Mouse (Mus musculus) adrenal gland, postnatal 14 days (tissue): ENCODE data around the gene Prr15l. TPM values are rescaled to one million over a fixed set of nuclear protein-coding genes. Genes with fewer than 3 reads are reported as not detected.
A peak's percentile ranks its signal among the peaks of the same experiment; 100 is the strongest.

Experiments
- DNase-seq: peaks from one replicate; pipeline ENCODE4 v3.0.0; 2021; ENCODE audit warnings: mixed read lengths
- total RNA-seq: library from RNA; stranded (reverse); gene quantifications from 2 replicates; pipeline ENCODE4 v1.2.3, GENCODE M21; 2021

Gene Prr15l
- total RNA-seq, 1 experiment from 2014 or later = 0.37 TPM

DNA sequence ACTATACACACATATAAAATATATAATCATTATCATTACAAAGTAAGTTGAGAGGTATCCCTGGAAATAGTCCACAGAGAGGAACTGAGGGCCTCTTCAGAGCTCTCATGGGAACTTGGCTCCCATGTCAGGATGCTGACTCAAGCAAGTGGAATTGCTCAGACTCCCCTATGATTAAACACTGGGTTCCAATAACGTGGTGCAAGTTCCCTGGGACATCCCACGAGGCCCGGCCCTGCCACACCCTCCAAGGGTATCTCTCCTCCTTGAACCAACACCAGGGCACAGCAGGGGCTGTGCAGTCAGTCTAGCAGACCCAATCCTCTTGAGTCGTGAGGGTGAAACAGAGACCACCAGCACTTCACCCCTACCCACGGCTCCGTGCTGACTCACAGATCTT is 8.9 kb upstream of the Prr15l start:
- no peak for DNase-seq

DNA sequence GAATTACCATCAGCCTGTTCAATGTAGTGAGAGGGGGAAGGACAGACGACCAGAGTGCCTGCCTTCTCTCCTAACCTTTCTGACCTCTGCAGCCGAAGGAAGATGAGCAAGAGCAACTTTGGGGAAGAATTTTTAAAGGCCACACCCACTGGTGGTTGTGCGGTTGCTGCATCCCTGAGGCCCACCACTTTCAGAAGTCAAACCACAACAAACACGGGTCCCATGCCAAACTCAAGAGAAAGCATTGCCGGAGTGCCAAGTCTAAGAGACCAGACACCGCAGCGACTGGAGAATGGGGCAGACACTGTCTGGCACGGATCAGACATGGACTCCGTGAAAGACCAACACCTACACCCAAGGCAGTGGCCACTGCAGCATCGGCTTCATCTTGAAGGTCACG is 3.0 kb upstream of the Prr15l start:
- no peak for DNase-seq

DNA sequence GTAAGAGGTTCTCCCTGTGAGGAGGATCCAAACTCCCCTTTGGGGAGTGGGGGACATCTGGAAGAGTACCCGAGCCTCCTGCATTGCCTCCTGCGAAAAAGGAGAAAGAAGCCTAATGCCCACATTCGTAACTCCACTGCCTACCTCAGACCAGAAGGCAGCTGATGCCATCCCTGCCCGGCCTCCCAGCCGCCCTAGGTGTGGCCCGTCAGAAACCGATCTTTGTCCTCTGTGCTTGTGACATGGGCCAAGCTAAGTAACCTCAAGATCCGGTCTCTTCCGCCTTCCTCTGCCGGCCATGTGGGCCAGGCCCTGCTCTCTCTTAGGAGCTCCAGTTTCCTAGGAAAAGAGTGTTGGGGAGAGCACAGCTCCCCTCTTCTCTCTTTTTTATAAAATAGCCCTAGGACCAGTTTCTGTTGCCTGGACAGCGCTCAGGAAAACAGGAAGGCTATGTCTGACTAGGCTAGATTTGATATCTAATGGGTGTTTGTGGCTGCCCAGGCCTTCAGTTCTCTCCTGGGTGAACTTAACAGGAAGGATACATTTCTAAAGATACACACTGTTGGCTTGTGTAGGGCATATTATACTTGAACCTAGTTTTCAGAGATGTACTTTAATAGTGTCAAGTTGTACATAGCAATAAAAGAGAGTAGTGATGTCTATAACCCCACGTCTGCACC is 2.3 kb upstream of the Prr15l start:
- DNase-seq = no peak

DNA sequence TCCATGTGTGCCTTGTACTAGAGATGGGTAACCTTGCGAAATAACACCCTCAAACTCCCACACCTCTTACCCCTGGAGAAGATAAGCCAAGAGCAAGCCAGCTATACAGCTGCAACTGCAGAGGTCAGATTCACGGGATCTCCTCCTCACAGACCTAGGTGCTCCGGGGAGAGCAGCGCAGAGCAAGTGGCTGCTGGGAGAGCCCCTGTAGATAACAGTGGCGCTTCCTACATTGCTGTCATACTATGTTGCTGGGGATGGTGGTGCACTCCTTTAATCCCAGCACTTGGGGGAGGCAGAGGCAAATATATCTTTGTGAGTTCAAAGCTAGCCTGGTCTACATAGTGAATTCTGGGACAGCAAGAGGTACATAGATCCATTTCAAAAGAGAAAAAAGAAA is 1.3 kb upstream of the Prr15l start:
- DNase-seq = no peak

DNA sequence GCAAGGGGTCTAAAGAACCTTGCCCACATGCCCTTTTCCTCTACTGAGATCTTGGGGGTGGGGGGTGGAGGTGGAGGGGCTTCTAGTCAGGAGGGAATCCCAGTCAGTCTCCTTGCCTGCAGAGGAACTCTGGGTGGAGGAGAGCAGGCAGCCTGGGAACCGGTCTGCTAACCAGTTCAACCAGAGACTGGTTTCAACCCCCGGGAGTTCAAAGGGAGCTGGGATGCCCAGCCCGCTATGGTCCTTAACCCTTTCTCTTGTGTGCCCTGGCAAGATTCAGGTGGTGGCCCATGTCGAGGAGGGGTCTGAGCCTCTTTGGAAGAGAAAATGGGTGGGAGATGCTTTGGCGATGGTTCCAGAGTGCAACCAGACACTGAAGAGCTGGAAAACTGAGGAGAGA is 787 bp downstream of the Prr15l start:
- DNase-seq = no peak

DNA sequence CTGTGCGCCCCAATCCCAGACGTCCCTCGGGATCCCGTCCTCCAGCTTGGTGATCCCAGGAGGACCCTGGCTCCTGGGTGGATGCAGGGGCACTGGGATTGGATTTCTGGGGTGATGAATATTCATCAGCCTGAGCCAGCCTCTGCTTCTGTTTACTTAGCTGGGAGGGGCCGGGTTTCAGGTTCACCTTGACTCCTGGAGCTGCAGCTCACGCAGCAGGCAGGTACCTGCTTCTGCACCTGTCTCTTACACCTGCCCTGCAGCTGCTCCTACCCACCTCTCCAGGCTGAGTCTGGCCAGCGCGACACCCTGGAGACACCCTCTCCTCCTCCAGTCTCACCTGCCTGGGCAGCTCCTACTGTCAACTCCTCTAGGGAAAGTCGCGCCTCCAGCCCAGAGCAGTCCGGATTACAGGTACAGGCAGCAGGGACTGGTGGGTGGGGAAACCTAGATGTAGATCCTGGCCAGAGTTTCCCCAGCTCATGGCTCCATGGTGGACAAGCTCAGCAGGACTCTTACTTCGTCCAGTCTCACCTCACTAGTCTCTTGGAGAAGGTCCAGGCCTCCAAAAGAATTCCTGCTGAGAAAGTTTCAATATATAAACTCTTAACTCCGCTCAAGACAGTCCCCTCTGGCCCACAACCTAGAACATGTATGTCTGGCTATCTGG is 1.3 kb downstream of the Prr15l start:
- DNase-seq = no peak

DNA sequence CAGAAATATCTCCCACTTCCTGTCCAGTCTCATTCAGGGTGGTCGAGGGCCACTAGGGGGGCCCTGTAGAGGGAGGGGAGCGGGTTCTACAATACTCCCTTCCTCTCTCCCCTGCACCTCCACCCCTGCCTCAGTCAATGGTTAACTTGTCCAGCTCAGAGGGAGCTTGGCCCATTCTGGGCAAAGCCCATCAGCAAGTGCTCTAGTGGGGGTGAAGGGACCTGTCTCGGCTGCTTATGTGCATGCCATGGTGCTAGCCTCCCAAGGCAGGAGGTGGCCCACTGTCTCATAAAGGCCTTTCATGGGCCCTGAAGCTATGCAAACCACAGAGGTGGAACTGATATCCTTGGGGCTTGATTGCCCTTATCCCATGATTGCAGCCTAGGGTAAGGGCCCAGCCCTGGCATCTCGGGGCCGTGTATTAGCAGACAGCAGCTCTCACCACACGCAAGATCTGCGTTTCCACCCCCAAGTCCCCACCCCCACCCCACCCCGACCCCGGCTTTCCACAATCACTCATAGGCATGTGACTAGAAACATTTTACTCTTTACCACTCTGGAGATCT is 1.9 kb downstream of the Prr15l start:
- no peak for DNase-seq

DNA sequence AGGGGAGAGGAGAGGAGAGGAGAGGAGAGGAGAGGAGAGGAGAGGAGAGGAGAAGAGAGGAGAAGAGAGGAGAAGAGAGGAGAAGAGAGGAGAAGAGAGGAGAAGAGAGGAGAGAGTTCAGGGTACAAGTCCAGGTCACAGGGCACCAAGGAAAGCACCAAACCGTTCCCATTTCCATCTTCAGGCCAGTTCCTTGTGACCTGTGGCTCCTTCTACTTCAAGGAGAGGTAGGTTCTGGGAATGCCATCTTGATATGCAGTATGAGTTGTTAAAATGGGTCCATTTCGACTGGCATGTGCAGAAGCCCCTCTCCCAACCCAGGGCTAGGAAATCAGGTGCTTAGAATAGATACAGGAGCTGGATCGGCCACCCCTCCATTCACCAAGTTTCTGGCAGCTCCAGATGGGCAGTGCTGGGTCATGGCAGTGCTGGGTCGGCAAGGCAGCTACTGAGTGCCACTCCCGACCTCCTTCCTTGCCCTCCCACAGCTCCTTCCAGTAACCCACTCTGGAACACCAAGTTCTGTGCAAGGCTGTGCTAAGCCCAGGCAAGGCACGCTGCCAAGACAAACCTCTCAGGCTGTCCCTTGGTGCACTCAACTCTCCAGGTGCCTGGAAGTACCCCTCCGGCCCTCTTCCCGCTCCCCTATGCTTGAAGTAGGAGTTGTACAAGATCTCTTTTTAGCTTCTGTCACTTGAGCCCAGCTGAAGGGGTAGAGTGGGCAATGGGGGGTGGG is 3.6 kb downstream of the Prr15l start:
- peak; percentile 61 for DNase-seq

DNA sequence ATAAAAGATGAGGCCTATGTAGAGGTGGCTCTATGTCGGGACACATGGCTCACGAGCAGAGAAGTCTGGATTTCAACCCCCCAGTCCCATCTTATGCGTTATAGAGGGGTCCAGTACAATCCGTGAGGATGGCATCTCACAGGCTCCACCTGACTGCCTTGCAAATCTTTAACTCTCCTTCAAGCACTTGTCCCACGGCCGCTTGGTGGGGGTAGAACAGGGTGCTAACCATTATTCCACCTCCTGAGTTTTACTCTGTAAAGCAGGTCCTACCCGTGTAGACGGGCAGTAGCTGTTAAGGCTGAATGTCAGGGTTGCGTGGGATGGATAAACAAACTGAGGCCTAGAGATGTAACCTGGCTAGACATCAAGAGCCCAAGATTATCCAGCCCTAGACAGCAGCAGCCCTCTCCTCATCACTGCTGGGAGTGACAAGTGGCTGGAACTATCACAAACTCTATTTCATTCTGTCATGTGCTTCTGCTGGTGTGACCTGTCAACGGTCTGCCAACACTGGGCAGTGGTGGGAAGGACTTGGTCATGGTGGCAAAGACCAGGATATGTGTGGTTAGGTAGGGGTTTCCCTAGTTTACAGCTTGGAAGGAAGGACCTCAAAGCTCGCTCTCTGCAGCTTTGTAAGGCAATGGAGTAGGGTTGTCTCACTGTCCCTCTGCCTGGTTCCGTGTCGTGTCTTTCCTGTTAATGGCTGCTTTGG is 5.8 kb downstream of the Prr15l start:
- DNase-seq = no peak

DNA sequence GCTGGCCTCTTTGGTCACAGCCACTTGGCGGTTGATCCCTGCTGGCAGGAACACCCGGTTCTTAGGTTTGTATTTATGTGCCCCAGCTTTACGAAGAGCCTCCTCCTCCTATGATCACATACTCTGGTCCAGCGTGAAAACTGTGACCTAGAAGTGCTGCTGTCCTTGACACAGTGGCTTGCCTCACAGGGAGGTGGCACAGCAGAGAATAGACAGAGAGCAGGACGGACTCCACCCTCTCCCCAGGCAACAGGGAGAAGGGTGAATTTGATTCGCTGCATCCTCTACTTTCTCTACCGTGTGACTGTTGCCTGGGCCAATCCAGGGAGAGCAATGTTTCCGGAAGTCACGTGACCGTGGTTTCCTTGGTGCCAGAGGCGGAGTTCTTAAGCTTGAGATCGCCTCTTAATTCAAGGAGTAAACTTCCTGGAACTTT is 7.0 kb downstream of the Prr15l start:
- peak; percentile 94 for DNase-seq

DNA sequence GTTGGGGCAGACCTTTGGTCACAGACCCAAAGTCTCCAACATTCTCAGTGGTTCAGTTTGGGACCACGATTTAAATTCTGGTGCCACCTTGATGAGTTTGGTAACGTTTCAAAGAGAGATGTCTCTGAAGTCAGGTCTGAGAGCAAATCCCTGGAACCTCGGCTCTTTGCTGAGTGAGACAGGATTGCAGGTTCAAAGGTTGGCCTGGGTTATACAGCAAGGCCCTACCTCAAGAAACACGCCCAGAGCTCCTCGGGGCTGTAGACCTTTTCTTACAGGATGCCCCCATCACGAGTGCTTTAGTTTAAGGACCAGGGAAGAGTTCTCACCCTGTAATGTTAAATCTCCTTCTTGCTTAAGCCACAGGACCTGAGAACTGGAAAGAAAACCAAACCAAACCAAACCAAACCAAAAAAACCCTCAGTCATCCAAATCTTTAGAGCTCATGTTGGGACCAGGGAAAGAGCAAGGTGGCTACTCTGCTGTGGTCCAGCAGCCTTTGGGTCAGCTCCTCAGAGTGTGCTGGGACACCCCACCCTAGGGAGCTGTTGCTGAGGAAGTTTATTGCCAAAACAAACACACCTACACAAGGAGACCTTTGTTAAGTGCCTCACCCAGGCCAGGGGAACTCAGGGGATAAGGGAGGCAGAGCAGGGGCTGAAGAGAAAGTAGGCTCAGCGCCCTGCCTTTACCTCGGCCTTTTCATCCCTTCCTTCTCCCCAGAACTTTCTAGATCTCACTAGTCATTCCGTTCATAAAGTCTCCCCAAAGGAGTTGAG is 8.2 kb downstream of the Prr15l start:
- no peak for DNase-seq

DNA sequence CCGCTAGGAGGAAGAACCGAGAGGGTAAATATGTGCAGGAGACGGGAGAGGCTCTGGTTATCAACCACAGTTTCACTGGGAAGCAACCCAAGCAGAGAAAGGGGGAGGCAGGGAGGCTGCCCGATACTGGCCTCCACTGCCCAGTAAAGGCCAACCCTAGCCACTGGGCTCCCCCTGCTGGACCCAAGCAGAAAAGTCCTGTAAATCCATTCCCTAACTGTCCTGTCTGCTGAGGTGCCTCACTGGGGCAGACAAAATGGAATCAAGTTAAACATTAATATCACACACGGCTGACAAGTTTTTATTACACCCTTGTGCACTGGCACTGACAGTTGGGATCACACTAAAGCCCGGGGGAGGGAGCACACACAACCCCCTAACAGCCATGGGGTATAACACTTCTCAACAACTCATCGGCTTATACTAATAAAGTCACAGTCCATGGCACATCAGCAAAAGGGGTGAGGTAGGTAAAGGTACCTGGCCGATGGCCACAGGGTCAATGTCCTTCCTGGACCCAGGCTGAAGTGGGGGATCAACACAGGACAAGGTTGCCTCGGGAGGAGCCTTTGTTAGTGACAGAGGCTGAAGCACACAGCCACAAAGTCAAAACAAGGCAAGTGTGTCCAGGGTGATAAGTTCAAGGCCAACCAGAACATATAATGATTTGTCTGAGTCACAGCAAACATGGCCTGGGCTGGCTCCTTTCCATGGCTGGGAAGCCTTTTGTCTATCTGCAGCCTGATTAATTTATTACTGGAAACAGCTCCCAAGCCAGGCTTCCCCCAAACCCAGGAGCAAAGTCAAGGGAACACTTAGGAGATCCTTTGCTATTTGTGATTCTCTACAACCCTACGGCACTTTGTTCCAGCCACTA is 9.9 kb downstream of the Prr15l start:
- DNase-seq = peak; percentile 88

DNA sequence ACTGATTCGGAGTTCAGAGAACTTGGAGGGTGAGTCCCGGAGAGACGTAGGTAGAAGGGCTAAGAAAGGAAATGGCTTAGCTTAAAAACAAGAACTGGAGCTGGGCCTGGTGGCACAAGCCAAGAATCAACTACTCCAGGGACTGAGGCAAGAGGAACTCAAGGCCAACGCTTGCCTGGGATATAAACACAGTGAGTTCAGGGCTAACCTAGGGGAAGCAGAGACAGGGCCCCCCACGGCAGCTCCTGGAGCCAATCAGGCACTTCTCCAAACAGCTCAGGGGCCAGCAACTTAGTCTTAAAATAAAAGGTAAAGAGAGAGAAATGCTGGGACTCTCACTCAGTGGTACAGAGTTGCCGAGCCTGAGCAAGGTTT is 10.5 kb downstream of the Prr15l start:
- peak; percentile 43 for DNase-seq

DNA sequence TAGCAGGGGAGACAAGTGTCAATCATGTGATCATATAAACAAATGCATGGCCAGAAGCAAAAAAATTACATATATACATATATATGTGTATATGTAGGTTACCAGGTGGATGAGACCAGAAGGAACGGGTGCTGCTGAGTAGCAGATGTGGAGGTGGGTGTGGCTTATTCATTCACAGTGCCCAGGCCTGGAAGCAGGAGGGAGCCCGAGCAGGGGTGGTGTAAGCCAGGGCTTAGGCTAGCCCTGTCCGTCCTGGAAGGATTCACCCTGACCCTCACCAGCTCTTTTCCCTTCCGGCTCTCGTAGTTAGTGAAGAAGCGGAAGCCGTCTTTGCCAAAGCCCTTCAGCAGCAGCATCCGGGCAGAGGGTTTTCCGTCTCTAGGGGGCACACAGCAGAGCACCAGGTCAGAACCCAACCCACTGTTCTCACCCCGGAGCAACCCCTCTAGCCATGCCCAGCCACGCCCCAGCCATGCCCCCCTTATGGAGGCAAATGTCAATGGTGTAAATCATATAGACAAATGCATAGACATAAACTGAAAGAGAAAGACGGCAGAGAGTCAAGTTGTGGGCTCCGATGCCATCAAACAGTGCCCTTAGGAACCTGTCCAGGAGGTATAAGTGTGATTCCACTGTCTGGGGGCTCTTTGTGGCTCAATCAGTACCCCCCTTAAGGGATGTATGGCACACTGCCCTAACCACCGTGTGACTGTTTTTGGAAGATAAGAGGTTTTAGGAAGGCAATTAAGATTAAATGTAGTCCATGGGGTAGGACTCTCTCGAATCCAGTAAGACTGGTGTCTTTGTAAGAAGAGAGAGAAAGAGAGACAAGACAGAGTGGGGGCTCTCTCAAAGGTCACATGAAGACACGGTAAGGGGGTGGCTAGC is 12.9 kb downstream of the Prr15l start:
- no peak for DNase-seq

DNA sequence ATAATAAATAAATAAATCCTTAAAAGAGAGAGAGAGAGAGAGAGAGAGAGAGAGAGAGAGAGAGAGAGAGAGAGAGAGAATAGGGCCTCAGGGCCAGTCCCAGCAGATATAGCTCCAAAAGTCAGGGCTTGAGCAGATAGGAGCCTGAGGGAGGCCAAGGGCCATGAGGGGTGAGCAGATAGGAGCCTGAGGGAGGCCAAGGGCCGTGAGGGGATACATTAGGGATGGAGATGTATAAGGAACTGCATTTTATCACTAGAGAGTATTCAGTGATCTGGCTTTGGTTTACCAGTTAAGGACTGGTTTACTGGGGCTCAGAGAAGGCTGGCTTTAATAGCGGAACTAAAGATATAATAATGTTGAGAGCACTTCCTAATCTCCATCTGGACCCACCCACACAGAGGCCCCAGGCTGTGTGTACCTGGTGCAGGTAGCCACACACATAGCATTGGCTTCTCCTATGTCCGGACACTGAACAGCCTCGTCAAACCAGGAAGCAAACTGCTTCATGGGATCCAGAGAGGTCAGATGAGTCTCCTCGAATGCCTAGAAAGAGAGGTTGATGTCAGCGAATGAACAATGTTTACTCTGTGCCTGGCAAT is 14.2 kb downstream of the Prr15l start:
- no peak for DNase-seq

DNA sequence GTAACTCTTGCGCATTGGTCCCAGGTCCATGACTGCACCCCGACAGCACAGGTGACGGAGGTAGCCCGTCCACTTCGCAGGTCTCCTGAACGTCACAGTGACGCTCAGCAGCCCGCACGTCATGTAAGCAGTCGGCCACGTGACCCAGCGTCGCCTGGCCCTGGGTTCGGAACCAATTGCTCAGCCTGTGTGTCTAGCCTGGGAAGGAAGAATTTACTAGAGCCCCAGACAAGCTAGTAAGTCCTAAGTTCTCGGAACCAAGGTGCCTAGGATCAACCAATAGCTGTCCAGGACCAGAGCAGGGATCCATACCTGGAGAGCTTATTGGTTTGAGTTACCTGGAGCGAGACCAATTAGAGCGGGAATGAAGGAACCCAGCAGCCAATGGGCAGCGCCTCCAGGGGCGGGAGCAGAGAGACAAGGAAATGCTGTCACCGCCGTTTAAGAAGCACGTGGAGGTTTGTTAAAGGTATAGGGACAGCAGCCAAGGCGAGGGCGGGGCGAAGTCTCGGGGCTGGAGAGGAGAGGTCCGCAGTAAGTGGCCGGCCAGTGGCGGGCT is 15.9 kb downstream of the Prr15l start, which contains the start of gene Pnpo:
Gene Pnpo (minus strand): TSS at position 241 of the 559 bp plus-strand sequence.
- peak; percentile 95 for DNase-seq

DNA sequence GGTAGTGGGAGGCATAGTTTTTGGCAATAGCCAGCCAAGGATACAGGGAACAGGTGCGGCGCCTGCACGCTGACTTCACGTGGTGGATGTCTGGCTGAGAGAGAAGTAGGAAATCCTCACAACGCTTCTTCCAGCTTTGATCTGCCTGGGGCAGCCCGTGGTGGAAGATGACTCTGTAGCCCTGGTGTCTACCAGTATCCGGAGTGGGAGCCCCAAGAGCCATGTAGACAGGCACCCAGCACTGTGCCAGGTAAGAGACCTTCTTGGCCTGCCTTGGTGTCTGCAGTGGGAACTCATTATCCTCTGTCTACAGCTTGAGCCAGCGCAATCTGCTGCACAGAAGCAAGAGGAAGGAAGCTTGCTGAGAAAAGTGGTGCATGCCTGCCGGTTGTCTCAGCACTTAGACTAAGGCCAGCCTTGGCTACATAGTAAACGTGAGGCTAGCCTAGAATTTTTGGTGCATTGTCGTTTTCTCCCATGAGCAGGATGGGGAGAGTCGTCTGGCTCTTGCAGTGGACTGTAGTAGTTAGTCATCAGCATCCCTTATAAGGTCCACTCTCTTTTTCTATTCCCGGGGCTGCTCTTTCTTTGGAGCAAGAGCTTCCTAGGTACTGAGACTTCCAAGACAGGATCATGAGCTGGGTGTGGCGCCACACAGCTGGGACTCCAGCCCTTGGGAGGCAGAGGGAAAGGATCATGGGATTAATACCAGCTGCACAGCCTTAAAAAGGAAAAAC is 17.1 kb downstream of the Prr15l start:
- no peak for DNase-seq

DNA sequence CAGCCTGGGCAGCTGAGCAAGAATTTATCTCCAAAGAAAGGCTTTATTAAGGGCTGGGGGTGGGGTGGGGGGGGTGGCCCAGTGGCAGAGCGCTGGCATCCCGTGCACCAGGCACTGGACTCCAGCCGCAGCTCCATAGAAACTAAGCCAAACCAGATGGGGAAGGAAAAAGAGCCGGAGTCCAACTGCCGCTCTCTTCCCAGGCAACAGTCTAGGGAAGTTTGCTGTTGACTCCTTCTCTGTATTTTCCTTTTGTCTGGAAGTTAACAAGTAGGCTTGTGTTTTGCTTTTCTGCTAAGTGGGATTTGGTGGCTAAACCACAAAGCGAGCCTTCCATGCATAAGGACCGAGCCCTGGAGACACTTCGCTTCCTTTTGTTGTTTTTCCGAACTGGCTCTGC is 18.6 kb downstream of the Prr15l start:
- no peak for DNase-seq
